Mouse (Mus musculus): Measurements from ENCODE around the gene Nsun6. TPM values are rescaled to one million over a fixed set of nuclear protein-coding genes. Genes with fewer than 3 reads are reported as not detected.
A peak's percentile ranks its signal among the peaks of the same experiment; 100 is the strongest.

Nsun6 gene
- total and polyA plus RNA-seq, 2 experiments from 2014 or later = 12.4 to 13.7 TPM

DNA sequence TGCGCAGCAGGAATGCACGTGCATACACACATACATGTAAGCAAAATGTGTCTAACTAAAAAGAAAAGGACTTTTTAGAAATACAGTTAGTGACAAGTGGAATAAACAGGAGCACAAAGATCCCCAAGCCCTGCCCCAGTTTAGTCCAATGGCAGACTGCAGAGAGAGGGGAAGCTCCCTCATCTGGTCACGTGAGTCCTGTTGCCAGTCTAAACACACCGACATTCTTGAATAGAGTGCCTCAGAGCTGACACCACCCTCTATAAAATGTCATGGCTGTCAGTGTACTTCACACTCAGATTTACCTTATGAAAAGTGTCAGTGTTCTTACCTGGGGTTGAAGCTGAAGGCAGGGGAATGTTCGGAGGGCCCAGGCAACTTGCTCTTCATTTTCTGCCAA lies 57.0 kb downstream of the Nsun6 start:
- H3K27me3 ChIP-seq (ENCODE audit: insufficient read depth, low read length) = no peaks in the 10 kb centered on the region
- no peak overlapping the region for H3K4me2 ChIP-seq (ENCODE audit: low read depth)
- no peaks in the 10 kb centered on the region for H3K4me1 ChIP-seq (ENCODE audit: insufficient read depth)
- DNase-seq = no peak
- 90% methylated on average over 5 of the region's 5 CpGs for WGBS
- H3K4me3 ChIP-seq (ENCODE audit: low read depth, low read length) = no peak overlapping the region
- no peak overlapping the region for H3K9ac ChIP-seq
- H3K9me3 ChIP-seq (ENCODE audit: low read length) = no peaks in the 10 kb centered on the region
- no peak overlapping the region for H3K27ac ChIP-seq (ENCODE audit: low read depth, low read length)
- no peak for ATAC-seq
- no peak for TF ChIP-seq CTCF (IDR thresholded peaks at IDR 0.05; ENCODE audit: low read depth)
- H3K36me3 ChIP-seq (ENCODE audit: insufficient read depth) = peaks cover 6% of the 10 kb centered on the region; the same call in 1 of the 2 replicates

DNA sequence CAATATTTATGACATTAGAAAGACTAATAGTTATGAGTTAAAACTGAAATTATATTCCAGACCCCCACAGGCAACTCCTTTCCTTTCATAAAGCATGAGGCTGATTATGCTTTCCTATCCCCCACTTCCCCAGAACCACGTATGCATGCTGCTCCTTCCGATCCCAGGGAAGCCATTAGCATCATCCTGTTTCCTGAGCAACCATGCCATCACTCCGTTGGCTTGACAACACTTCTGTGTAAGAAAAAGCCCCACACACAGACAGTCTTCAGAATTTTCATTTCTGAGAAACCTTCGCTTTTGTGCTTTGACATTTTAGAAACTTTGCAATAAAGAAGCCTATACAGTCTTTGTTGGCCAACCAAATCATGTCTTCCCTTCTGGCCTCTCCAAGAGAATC lies 58.8 kb downstream of the Nsun6 start:
- peak; percentile 13 for DNase-seq

DNA sequence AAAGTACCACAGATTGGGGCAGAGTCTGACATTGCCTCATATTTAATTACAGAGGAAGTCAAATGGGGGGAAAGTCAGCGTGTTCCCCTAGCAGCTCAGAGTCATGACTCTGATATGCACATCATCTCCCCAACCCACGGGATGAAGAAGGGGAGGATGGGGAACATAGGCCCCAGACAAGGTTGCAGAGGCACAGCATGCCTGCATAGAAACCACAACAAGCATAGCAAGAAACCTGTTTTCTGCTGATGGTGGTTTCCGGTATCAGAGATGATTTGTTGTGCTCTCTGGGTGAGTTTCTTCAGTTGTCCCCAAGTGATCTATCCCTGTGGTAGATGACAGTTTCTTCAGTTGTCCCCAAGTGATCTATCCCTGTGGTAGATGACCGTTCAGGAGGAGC lies 62.3 kb downstream of the Nsun6 start:
- DNase-seq (no peak), ATAC-seq (no peak)
- H3K27ac ChIP-seq (ENCODE audit: low read depth, low read length) = no peak overlapping the region
- no peaks in the 10 kb centered on the region for H3K27me3 ChIP-seq (ENCODE audit: insufficient read depth, low read length)
- H3K4me1 ChIP-seq (ENCODE audit: insufficient read depth) = no peaks in the 10 kb centered on the region
- H3K4me3 ChIP-seq (ENCODE audit: low read depth, low read length) = no peak overlapping the region
- no peak for TF ChIP-seq CTCF (IDR thresholded peaks at IDR 0.05; ENCODE audit: low read depth)
- 0 out of 2 replicates have a peak, but pooled peaks cover 11% of the 10 kb centered on the region for H3K36me3 ChIP-seq (ENCODE audit: insufficient read depth)
- H3K9me3 ChIP-seq (ENCODE audit: low read length) = no peaks in the 10 kb centered on the region
- H3K4me2 ChIP-seq (ENCODE audit: low read depth) = no peak overlapping the region
- no peak overlapping the region for H3K9ac ChIP-seq
- WGBS = 97% methylated on average over 4 of the region's 4 CpGs

More for the DNA sequence above, 58.8 kb downstream of the Nsun6 start:
- no peaks in the 10 kb centered on the region for H3K27me3 ChIP-seq (ENCODE audit: insufficient read depth, low read length)
- no peak overlapping the region for H3K9ac ChIP-seq
- H3K36me3 ChIP-seq (ENCODE audit: insufficient read depth) = peaks cover 11% of the 10 kb centered on the region; the same call in 1 of the 2 replicates
- 71% methylated on average over 4 of the region's 4 CpGs for WGBS
- ATAC-seq = peak; percentile 79
- H3K27ac ChIP-seq (ENCODE audit: low read depth, low read length) = no peak overlapping the region
- H3K4me3 ChIP-seq (ENCODE audit: low read depth, low read length) = no peak overlapping the region
- no peaks in the 10 kb centered on the region for H3K4me1 ChIP-seq (ENCODE audit: insufficient read depth)
- no peak overlapping the region for H3K4me2 ChIP-seq (ENCODE audit: low read depth)
- no peak for TF ChIP-seq CTCF (IDR thresholded peaks at IDR 0.05; ENCODE audit: low read depth)
- H3K9me3 ChIP-seq (ENCODE audit: low read length) = no peaks in the 10 kb centered on the region

DNA sequence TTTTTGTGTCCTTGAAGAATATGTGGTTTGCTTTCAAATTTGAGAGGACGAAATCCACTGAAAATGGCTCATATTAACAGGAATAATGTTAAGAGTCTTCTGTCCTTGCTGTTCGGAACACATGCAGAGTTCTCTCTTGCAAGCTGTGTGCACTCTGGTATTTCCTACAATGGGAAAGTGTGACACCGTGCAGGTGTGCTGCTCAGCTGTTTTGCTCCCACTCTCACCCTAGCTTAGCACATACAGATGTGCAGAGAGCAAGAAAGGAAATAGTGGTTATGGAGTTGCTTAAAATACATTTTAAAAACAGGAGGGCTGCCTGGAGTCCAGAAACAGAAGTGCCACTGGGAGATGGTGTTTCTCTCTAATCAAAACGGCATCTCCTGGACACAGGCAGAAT lies 65.5 kb downstream of the Nsun6 start:
- Histone ChIP-seq H3K4me1 (ENCODE audit: insufficient read depth) (no peaks in the 10 kb centered on the region), H3K4me2 (ENCODE audit: low read depth) (no peak overlapping the region), H3K36me3 (ENCODE audit: insufficient read depth) (0 out of 2 replicates have a peak, but pooled peaks cover 7% of the 10 kb centered on the region), H3K27ac (ENCODE audit: low read depth, low read length) (no peak overlapping the region), H3K9ac (no peak overlapping the region), H3K27me3 (ENCODE audit: insufficient read depth, low read length) (no peaks in the 10 kb centered on the region), H3K4me3 (ENCODE audit: low read depth, low read length) (no peak overlapping the region), H3K9me3 (ENCODE audit: low read length) (no peaks in the 10 kb centered on the region)
- WGBS = 86% methylated on average over 4 of the region's 4 CpGs
- TF ChIP-seq CTCF (IDR thresholded peaks at IDR 0.05; ENCODE audit: low read depth) = no peak
- ATAC-seq (no peak), DNase-seq (no peak)

DNA sequence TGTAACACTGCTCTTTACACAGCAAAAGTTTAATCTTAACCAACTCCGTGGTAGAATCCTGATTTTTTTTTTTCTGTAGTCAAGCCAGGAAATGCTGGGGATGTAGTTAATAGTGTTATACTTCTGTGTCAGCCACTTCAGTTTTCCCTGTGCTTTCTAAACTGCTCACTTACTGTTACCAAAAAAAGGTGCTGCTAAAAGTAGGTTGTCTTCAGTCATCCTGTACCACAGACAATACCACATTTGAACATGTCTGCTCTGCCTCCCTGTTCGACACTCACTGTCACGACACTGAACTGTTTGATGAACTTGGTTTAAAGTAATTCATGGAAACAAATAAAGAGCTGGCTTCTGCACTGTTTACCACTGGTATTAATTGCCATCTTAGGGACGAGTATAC lies 66.4 kb downstream of the Nsun6 start:
- H3K36me3 ChIP-seq (ENCODE audit: insufficient read depth) = 0 out of 2 replicates have a peak, but pooled peaks cover 7% of the 10 kb centered on the region
- no peaks in the 10 kb centered on the region for H3K4me1 ChIP-seq (ENCODE audit: insufficient read depth)
- DNase-seq (no peak), ATAC-seq (no peak)
- no peak for TF ChIP-seq CTCF (IDR thresholded peaks at IDR 0.05; ENCODE audit: low read depth)
- H3K9ac ChIP-seq = no peak overlapping the region
- no peak overlapping the region for H3K4me3 ChIP-seq (ENCODE audit: low read depth, low read length)
- H3K27me3 ChIP-seq (ENCODE audit: insufficient read depth, low read length) = no peaks in the 10 kb centered on the region
- 81% methylated on average over 4 of the region's 4 CpGs for WGBS
- H3K4me2 ChIP-seq (ENCODE audit: low read depth) = no peak overlapping the region
- no peaks in the 10 kb centered on the region for H3K9me3 ChIP-seq (ENCODE audit: low read length)
- no peak overlapping the region for H3K27ac ChIP-seq (ENCODE audit: low read depth, low read length)

DNA sequence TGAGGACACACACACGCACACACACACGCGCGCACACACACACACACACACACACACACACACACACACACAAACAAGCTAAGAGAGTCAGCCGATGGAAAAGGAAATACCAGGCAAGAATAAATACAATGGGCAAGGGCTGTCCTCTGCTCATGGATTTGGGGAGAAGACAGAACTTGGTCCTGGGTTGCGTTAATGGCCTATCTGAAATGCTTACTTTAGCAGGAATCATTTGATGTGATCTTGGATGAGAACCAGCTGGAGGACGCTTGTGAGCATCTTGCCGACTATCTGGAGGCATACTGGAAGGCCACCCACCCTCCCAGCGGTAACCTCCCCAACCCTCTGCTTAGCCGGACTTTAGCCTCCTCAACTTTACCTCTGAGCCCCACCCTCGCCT lies 70.8 kb downstream of the Nsun6 start:
- WGBS = 92% methylated on average over 11 of the region's 11 CpGs
- ATAC-seq (no peak), DNase-seq (no peak)
- H3K27ac ChIP-seq (ENCODE audit: low read depth, low read length) = no peak overlapping the region
- no peaks in the 10 kb centered on the region for H3K9me3 ChIP-seq (ENCODE audit: low read length)
- H3K9ac ChIP-seq = no peak overlapping the region
- no peaks in the 10 kb centered on the region for H3K36me3 ChIP-seq (ENCODE audit: insufficient read depth)
- no peak for TF ChIP-seq CTCF (IDR thresholded peaks at IDR 0.05; ENCODE audit: low read depth)
- no peaks in the 10 kb centered on the region for H3K27me3 ChIP-seq (ENCODE audit: insufficient read depth, low read length)
- no peak overlapping the region for H3K4me2 ChIP-seq (ENCODE audit: low read depth)
- H3K4me1 ChIP-seq (ENCODE audit: insufficient read depth) = no peaks in the 10 kb centered on the region
- no peak overlapping the region for H3K4me3 ChIP-seq (ENCODE audit: low read depth, low read length)

DNA sequence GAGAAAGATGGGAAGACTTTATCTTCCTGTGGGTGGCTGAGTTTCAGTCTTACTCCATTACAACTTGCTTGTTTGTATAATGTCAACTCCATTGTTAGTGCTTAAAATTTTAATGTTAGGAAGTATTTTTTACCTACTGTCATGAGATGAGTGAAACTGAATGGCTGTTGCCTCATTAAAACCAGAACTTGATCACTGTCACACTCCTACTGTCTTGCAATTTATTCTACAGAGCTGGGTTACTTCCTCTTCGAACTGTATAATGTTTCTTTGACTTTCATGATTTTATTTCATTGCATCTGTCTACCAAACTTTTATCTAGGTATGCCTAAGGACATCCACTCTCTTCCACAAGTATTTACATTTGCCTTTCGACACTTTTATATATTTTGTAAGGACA lies 93.4 kb downstream of the Nsun6 start:
- DNase-seq = no peak
- Histone ChIP-seq H3K9me3 (ENCODE audit: low read length) (no peaks in the 10 kb centered on the region), H3K27me3 (ENCODE audit: insufficient read depth, low read length) (no peaks in the 10 kb centered on the region), H3K4me2 (ENCODE audit: low read depth) (no peak overlapping the region), H3K27ac (ENCODE audit: low read depth, low read length) (no peak overlapping the region), H3K4me3 (ENCODE audit: low read depth, low read length) (no peak overlapping the region), H3K9ac (no peak overlapping the region), H3K36me3 (ENCODE audit: insufficient read depth) (no peaks in the 10 kb centered on the region), H3K4me1 (ENCODE audit: insufficient read depth) (no peaks in the 10 kb centered on the region)
- TF ChIP-seq CTCF (IDR thresholded peaks at IDR 0.05; ENCODE audit: low read depth) = no peak
- 91% methylated on average over 2 of the region's 2 CpGs for WGBS
- ATAC-seq = no peak

Data from forebrain, postnatal 0 days (tissue).